Mouse (Mus musculus) spleen, adult 2 months (tissue): ENCODE results near the gene Fgfr2.

Experiments used
- CTCF ChIP-seq: fragments of 200-500 bp; IDR thresholded peaks from 2 replicates; pipeline ENCODE4 v1.5.1; 2011; ENCODE audit warnings: mild to moderate bottlenecking, inconsistent platforms; ENCODE audit not compliant: insufficient read depth, insufficient read length, insufficient replicate concordance; ENCODE audit errors: extremely low read depth
- POLR2A ChIP-seq: fragments of 200-500 bp; IDR thresholded peaks from 2 replicates; pipeline ENCODE4 v1.6.1; 2011; ENCODE audit warnings: low read depth, low read length, inconsistent platforms

GRCm38 (mm10) chr7:132787022-132787421, 336.1 kb downstream of the Fgfr2 start:
- TF ChIP-seq CTCF, result no peak
- TF ChIP-seq POLR2A, result no peak
